Mouse (Mus musculus): Measurements from ENCODE around the gene Tkfc.
"Not testable (repeated sequence)": the region's sequence is repeated elsewhere in the genome, so short reads cannot be mapped to it uniquely, and the experiment has no call there.

The Tkfc gene

GRCm38 (mm10) chr19:10587231-10587630 is 18.2 kb downstream of the Tkfc start:
- no peak for DNase-seq (ENCODE audit: low read depth, low spot score)

- DNase-seq (ENCODE audit: low read depth, low spot score) = no peak
These were observed 20.3 kb downstream of the Tkfc start for GRCm38 (mm10) chr19:10585112-10585511.

GRCm38 (mm10) chr19:10583550-10584146 is 21.8 kb downstream of the Tkfc start:
- DNase-seq (ENCODE audit: low read depth, low spot score) = no peak

GRCm38 (mm10) chr19:10581984-10582383 is 23.5 kb downstream of the Tkfc start:
- no peak for DNase-seq (ENCODE audit: low read depth, low spot score)

GRCm38 (mm10) chr19:10580761-10581160 is 24.7 kb downstream of the Tkfc start:
- no peak for DNase-seq (ENCODE audit: low read depth, low spot score)

GRCm38 (mm10) chr19:10580102-10580501 is 25.4 kb downstream of the Tkfc start:
- no peak for DNase-seq (ENCODE audit: low read depth, low spot score)

GRCm38 (mm10) chr19:10576690-10577561 is 28.5 kb downstream of the Tkfc start, which contains the start of the genes Cyb561a3 and Tmem138:
TSS of gene Cyb561a3 (plus strand) at chr19:10577172.
TSS of gene Tmem138 (minus strand) at chr19:10577362.
- DNase-seq (ENCODE audit: low read depth, low spot score) = peak; percentile 79

- no peak for DNase-seq (ENCODE audit: low read depth, low spot score)
These were observed 35.8 kb downstream of the Tkfc start for GRCm38 (mm10) chr19:10569627-10570026.

GRCm38 (mm10) chr19:10565217-10565616 is 40.2 kb downstream of the Tkfc start:
- DNase-seq (ENCODE audit: low read depth, low spot score) = no peak

GRCm38 (mm10) chr19:10564278-10564677 is 41.2 kb downstream of the Tkfc start:
- no peak for DNase-seq (ENCODE audit: low read depth, low spot score)

- no peak for DNase-seq (ENCODE audit: low read depth, low spot score)
These were observed 43.1 kb downstream of the Tkfc start for GRCm38 (mm10) chr19:10562351-10562750.

GRCm38 (mm10) chr19:10561558-10562314 is 43.7 kb downstream of the Tkfc start:
- no peak for DNase-seq (ENCODE audit: low read depth, low spot score)

- no peak for DNase-seq (ENCODE audit: low read depth, low spot score)
These were observed 45.3 kb downstream of the Tkfc start for GRCm38 (mm10) chr19:10560108-10560507.

GRCm38 (mm10) chr19:10557837-10558375 is 47.5 kb downstream of the Tkfc start:
- DNase-seq (ENCODE audit: low read depth, low spot score) = not testable (repeated sequence)

GRCm38 (mm10) chr19:10557430-10557829 is 48.0 kb downstream of the Tkfc start:
- no peak for DNase-seq (ENCODE audit: low read depth, low spot score)

- DNase-seq (ENCODE audit: low read depth, low spot score) = no peak
These were observed 48.5 kb downstream of the Tkfc start for GRCm38 (mm10) chr19:10557001-10557400.

GRCm38 (mm10) chr19:10555624-10556510 is 49.6 kb downstream of the Tkfc start, which contains the start of gene Tmem216:
TSS of gene Tmem216 (minus strand) at chr19:10556238.
- DNase-seq (ENCODE audit: low read depth, low spot score) = peak; percentile 64

- DNase-seq (ENCODE audit: low read depth, low spot score) = no peak
These were observed 66.0 kb downstream of the Tkfc start for GRCm38 (mm10) chr19:10539454-10539853.

Data from WW6 (cell line).